Mouse (Mus musculus) embryo, embryonic 10.5 days (tissue): ENCODE results near the gene Hnrnpm.

ENCODE experiments used
- DNase-seq: peaks from one replicate; pipeline ENCODE4 v3.0.0-alpha.2; 2015; ENCODE audit warnings: low spot score

Hnrnpm gene

DNA sequence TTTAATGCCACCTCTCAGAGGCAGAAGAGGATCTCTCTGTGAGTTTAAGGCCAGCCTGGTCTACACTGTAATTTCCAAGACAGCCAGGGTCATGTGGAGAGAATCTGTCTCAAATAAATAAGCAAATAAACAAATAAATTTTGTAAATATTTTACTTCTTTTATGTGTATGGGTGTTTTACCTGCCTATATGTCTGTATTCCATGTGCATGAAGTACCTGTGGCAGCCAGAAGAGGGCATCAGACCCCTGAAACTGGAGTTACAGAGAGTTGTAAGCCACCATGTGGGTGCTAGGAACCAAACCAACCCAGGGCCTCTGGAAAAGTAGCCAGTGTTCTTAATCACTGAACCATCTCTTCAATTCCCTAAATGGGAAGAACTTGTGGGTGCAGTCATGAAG is 89.4 kb downstream of the Hnrnpm start:
- no peak for DNase-seq
